Mouse (Mus musculus) liver, embryonic 14.5 days (tissue): ENCODE data around the gene Trim9.

ENCODE experiments used
- CTCF ChIP-seq: IDR thresholded peaks from 2 replicates; pipeline ENCODE4 v1.5.1; 2016; ENCODE audit warnings: antibody characterized with exemption, low read depth, control low read depth
- EP300 ChIP-seq: IDR thresholded peaks from 2 replicates; pipeline ENCODE4 v1.6.1; 2016; ENCODE audit warnings: antibody characterized with exemption, low read depth

DNA sequence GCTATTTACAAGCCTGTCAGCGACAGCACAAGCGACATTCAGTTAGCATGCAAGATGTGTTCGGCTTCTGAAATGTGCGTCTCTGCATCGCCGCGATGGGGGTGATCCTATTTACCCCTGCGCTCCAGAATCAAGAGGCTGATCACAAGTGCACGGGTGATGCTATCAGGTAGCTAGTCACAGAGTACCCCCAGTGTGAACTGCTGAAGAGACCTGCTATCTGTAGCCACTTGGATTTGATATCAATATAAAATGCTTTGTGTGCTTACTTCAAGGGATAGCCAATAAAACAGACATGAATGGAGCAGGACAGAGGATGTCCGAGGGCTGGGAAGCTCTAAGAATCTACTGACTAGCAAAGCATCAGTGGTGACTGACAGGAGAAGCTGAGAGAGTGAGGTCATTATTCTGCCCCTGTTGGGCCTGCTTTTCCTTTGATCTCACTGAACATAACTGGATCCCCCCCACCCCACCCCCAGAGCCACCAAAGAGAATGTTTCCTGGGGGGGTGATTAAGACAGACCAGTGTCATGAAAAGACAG lies 97.7 kb downstream of the Trim9 start:
- TF ChIP-seq CTCF (no peak), EP300 (no peak)
